ENCODE assay signal across 22 mouse cellular contexts in genomic region chr6:59556668-59557310, GRCm38 (mm10).
DNase-seq lines count a peak whose midpoint lies in the region; ATAC-seq and TF ChIP-seq lines count a peak whose summit lies in the region.
"Had no signal": no experiment of that assay in that cellular context is flagged by ENCODE, and none has a peak within 500 bp of the region (broad histone marks: within the 10 kb centered on the region; RNA-seq: fewer than 3 reads in every experiment).

No protein-coding gene starts in this region.

- ATAC-seq in intestine, postnatal 0 days: peak; percentile 51
- ATAC-seq in intestine, embryonic 15.5 days: no peak
- ATAC-seq in liver, embryonic 11.5 days (replicated peaks; ENCODE audit: low FRiP score): no peak
- peak; percentile 67; the same call in 1 of the 2 replicates for ATAC-seq in stomach, postnatal 0 days (ENCODE audit: low FRiP score, low TSS enrichment)
- ATAC-seq: activated CD4-positive, CD25-positive, alpha-beta regulatory T cell, adult 4 months; CD4-positive, CD25-positive, alpha-beta regulatory T cell, adult 4 months; forebrain, embryonic 13.5 days; forebrain, embryonic 15.5 days; Patski had no signal

- no peak for TF ChIP-seq POLR2A in liver, adult 2 months (IDR thresholded peaks at IDR 0.05; ENCODE audit: extremely low read depth, insufficient read depth, low read length)

- H3K27ac ChIP-seq in intestine, postnatal 0 days (ENCODE audit: low read depth, low read length): no peak overlapping the region
- no peak overlapping the region for H3K27ac ChIP-seq in intestine, embryonic 15.5 days
- H3K27ac ChIP-seq in liver, adult 2 months (replicated peaks; ENCODE audit: insufficient read depth, low read depth, low read length): no peak overlapping the region; the same call in 1 of the 2 replicates
- H3K27ac ChIP-seq in liver, embryonic 11.5 days (ENCODE audit: low read depth, low read length): no peak overlapping the region
- no peak overlapping the region for H3K27ac ChIP-seq in stomach, postnatal 0 days (replicated peaks)
- H3K27ac ChIP-seq: embryonic facial prominence, embryonic 10.5 days; embryonic facial prominence, embryonic 12.5 days; forebrain, embryonic 13.5 days; forebrain, embryonic 15.5 days had no signal

- WGBS in intestine, postnatal 0 days: 67% methylated on average over 1 of the region's 1 CpGs
- WGBS in intestine, embryonic 15.5 days: 68% methylated on average over 1 of the region's 1 CpGs
- WGBS in liver, adult 2 months: 30% methylated on average over 1 of the region's 1 CpGs
- WGBS in liver, embryonic 11.5 days: 84% methylated on average over 1 of the region's 1 CpGs
- WGBS in stomach, postnatal 0 days: 56% methylated on average over 1 of the region's 1 CpGs

- H3K27me3 ChIP-seq in intestine, postnatal 0 days (replicated peaks; ENCODE audit: control insufficient read depth, insufficient read depth, low read length): no peaks in the 10 kb centered on the region
- no peaks in the 10 kb centered on the region for H3K27me3 ChIP-seq in intestine, embryonic 15.5 days (replicated peaks)
- H3K27me3 ChIP-seq in liver, adult 2 months (ENCODE audit: control insufficient read depth, insufficient read depth, low read length): no peaks in the 10 kb centered on the region
- no peaks in the 10 kb centered on the region for H3K27me3 ChIP-seq in liver, embryonic 11.5 days (replicated peaks; ENCODE audit: control insufficient read depth, insufficient read depth, low read length)
- H3K27me3 ChIP-seq in stomach, postnatal 0 days (ENCODE audit: control insufficient read depth, insufficient read depth, low read length): no peaks in the 10 kb centered on the region
- H3K27me3 ChIP-seq: CH12.LX; embryonic facial prominence, embryonic 12.5 days; forebrain, embryonic 13.5 days; forebrain, embryonic 15.5 days; Patski had no signal

- no peak for TF ChIP-seq EP300 in stomach, postnatal 0 days (optimal IDR thresholded peaks at IDR 0.05)

- H3K36me3 ChIP-seq in intestine, postnatal 0 days (ENCODE audit: control insufficient read depth, insufficient read depth): no peaks in the 10 kb centered on the region
- H3K36me3 ChIP-seq in intestine, embryonic 15.5 days: no peaks in the 10 kb centered on the region
- no peaks in the 10 kb centered on the region for H3K36me3 ChIP-seq in liver, adult 2 months (ENCODE audit: control insufficient read depth, insufficient read depth, low read length)
- no peaks in the 10 kb centered on the region for H3K36me3 ChIP-seq in liver, embryonic 11.5 days (ENCODE audit: control insufficient read depth, insufficient read depth, low read length)
- no peaks in the 10 kb centered on the region for H3K36me3 ChIP-seq in stomach, postnatal 0 days (ENCODE audit: control insufficient read depth, insufficient read depth, low read length)
- H3K36me3 ChIP-seq: embryonic facial prominence, embryonic 10.5 days; embryonic facial prominence, embryonic 12.5 days; forebrain, embryonic 15.5 days; G1E had no signal

- peak; percentile 80 for DNase-seq in liver, adult 2 months (ENCODE audit: extremely low read depth, low read depth, low spot score)
- no peak for DNase-seq in liver, embryonic 11.5 days (ENCODE audit: low spot score)
- DNase-seq in stomach, postnatal 0 days (ENCODE audit: low spot score): no peak
- DNase-seq: adrenal gland, adult 8-10 months; adrenal gland, postnatal 14 days; adrenal gland, postnatal 36 days; B cell, adult 2 months; cerebellum, adult 11-12 months; cerebellum, adult 2 months; cerebellum, adult 9-10 months; cerebellum, postnatal 25 days had no signal

- H3K79me2 ChIP-seq in liver, adult 2 months (ENCODE audit: control insufficient read depth, insufficient read depth, low read length): no peaks in the 10 kb centered on the region

- no peak overlapping the region for H3K9ac ChIP-seq in intestine, postnatal 0 days (ENCODE audit: low read depth, low read length)
- H3K9ac ChIP-seq in intestine, embryonic 15.5 days: no peak overlapping the region
- H3K9ac ChIP-seq in liver, adult 2 months (ENCODE audit: low read depth, low read length): no peak overlapping the region
- H3K9ac ChIP-seq in liver, embryonic 11.5 days (ENCODE audit: low read depth, low read length): no peak overlapping the region
- H3K9ac ChIP-seq in stomach, postnatal 0 days (ENCODE audit: low read length): no peak overlapping the region
- H3K9ac ChIP-seq: embryonic facial prominence, embryonic 12.5 days; forebrain, embryonic 13.5 days; forebrain, embryonic 15.5 days had no signal

- no peaks in the 10 kb centered on the region for H3K9me3 ChIP-seq in intestine, postnatal 0 days (ENCODE audit: control insufficient read depth)
- no peaks in the 10 kb centered on the region for H3K9me3 ChIP-seq in intestine, embryonic 15.5 days
- H3K9me3 ChIP-seq in liver, embryonic 11.5 days (ENCODE audit: control insufficient read depth, low read length): peaks cover 3% of the 10 kb centered on the region; the same call in 1 of the 2 replicates
- H3K9me3 ChIP-seq in stomach, postnatal 0 days (ENCODE audit: control insufficient read depth, low read length): no peaks in the 10 kb centered on the region
- H3K9me3 ChIP-seq: embryonic facial prominence, embryonic 10.5 days; embryonic facial prominence, embryonic 12.5 days; forebrain, embryonic 15.5 days; G1E had no signal

- no peaks in the 10 kb centered on the region; the same call in 1 of the 2 replicates for H3K4me1 ChIP-seq in intestine, postnatal 0 days (replicated peaks; ENCODE audit: control insufficient read depth, insufficient read depth, low read length)
- H3K4me1 ChIP-seq in intestine, embryonic 15.5 days (replicated peaks): no peaks in the 10 kb centered on the region
- H3K4me1 ChIP-seq in liver, adult 2 months (ENCODE audit: control insufficient read depth, insufficient read depth, low read length): peaks cover 2% of the 10 kb centered on the region; the same call in 1 of the 2 replicates
- no peaks in the 10 kb centered on the region for H3K4me1 ChIP-seq in liver, embryonic 11.5 days (replicated peaks; ENCODE audit: control insufficient read depth, insufficient read depth, low read length)
- no peaks in the 10 kb centered on the region for H3K4me1 ChIP-seq in stomach, postnatal 0 days (replicated peaks; ENCODE audit: control insufficient read depth, insufficient read depth)
- H3K4me1 ChIP-seq: embryonic facial prominence, embryonic 10.5 days; embryonic facial prominence, embryonic 12.5 days; forebrain, embryonic 13.5 days; forebrain, embryonic 15.5 days had no signal

- no peak overlapping the region for H3K4me3 ChIP-seq in intestine, postnatal 0 days (ENCODE audit: low read depth, low read length)
- no peak overlapping the region for H3K4me3 ChIP-seq in intestine, embryonic 15.5 days (replicated peaks)
- H3K4me3 ChIP-seq in liver, adult 2 months (ENCODE audit: insufficient read depth, low read depth, low read length): no peak overlapping the region
- H3K4me3 ChIP-seq in liver, embryonic 11.5 days (ENCODE audit: low read depth, low read length): no peak overlapping the region
- H3K4me3 ChIP-seq in stomach, postnatal 0 days (ENCODE audit: low read depth, low read length): no peak overlapping the region
- H3K4me3 ChIP-seq: embryonic facial prominence, embryonic 10.5 days; embryonic facial prominence, embryonic 12.5 days; forebrain, embryonic 13.5 days; forebrain, embryonic 15.5 days had no signal

- H3K4me2 ChIP-seq in intestine, postnatal 0 days (replicated peaks; ENCODE audit: low read depth): no peak overlapping the region
- H3K4me2 ChIP-seq in intestine, embryonic 15.5 days (replicated peaks): no peak overlapping the region
- no peak overlapping the region for H3K4me2 ChIP-seq in liver, embryonic 11.5 days
- no peak overlapping the region for H3K4me2 ChIP-seq in stomach, postnatal 0 days (replicated peaks; ENCODE audit: low read depth)
- H3K4me2 ChIP-seq: embryonic facial prominence, embryonic 12.5 days; forebrain, embryonic 13.5 days; forebrain, embryonic 15.5 days had no signal

- no peak for TF ChIP-seq CTCF in intestine, postnatal 0 days (IDR thresholded peaks at IDR 0.05; ENCODE audit: low read depth)
- no peak for TF ChIP-seq CTCF in liver, adult 2 months (IDR thresholded peaks at IDR 0.05; ENCODE audit: low read depth, low read length)
- TF ChIP-seq CTCF in stomach, postnatal 0 days (IDR thresholded peaks at IDR 0.05; ENCODE audit: low read depth): no peak

Comparison
In these comparisons a context has a peak if more than half of its experiments do, and no peak if none do; other contexts are left out.
1. ATAC-seq: peak in intestine, postnatal 0 days (single experiment) and stomach, postnatal 0 days (single experiment); none in intestine, embryonic 15.5 days (single experiment) and liver, embryonic 11.5 days (single experiment).